Mouse (Mus musculus) small intestine, adult 2 months (tissue): ENCODE results near the gene Dnajc21. TPM values are rescaled to one million over a fixed set of nuclear protein-coding genes. Genes with fewer than 3 reads are reported as not detected.

ENCODE experiments used
- H3K27ac ChIP-seq: fragments of 200-500 bp; 2 replicates; pipeline ENCODE4 v1.5.1; 2012; ENCODE audit warnings: low read depth, low read length, control low read depth, inconsistent platforms; ENCODE audit not compliant: insufficient read depth
- H3K27me3 ChIP-seq: fragments of 200-500 bp; 2 replicates; pipeline ENCODE4 v1.6.1; 2012; ENCODE audit warnings: mild to moderate bottlenecking, moderate library complexity, low read length, inconsistent platforms; ENCODE audit not compliant: control insufficient read depth, insufficient read depth
- H3K36me3 ChIP-seq: fragments of 200-500 bp; 2 replicates; pipeline ENCODE4 v1.6.1; 2012; ENCODE audit warnings: mild to moderate bottlenecking, low read length, control low read depth, inconsistent platforms; ENCODE audit not compliant: control insufficient read depth, insufficient read depth
- H3K4me1 ChIP-seq: fragments of 200-500 bp; 2 replicates; pipeline ENCODE4 v1.6.1; 2012; ENCODE audit warnings: low read length, inconsistent platforms, mixed read lengths; ENCODE audit not compliant: control insufficient read depth, insufficient read depth, insufficient read length
- H3K4me3 ChIP-seq: fragments of 200-500 bp; 2 replicates; pipeline ENCODE4 v1.5.1; 2012; ENCODE audit warnings: low read depth, mild to moderate bottlenecking, control low read depth, inconsistent platforms, low read length, moderate library complexity
- CTCF ChIP-seq: fragments of 200-500 bp; IDR thresholded peaks from 2 replicates; pipeline ENCODE4 v1.5.1; 2012; ENCODE audit warnings: low read depth, mild to moderate bottlenecking, control low read depth, inconsistent platforms, low read length, moderate library complexity, mixed read lengths; ENCODE audit not compliant: insufficient replicate concordance, insufficient read length; ENCODE audit errors: extremely low read depth
- POLR2A ChIP-seq: fragments of 200-500 bp; IDR thresholded peaks from 2 replicates; pipeline ENCODE4 v1.6.1; 2012; ENCODE audit warnings: low read depth, mild to moderate bottlenecking, control low read depth, inconsistent platforms, low read length, moderate library complexity
- whole genome bisulfite sequencing: fragments of 180-500 bp; shearing (Covaris S2); methylation state at CpG from one replicate; pipeline ENCODE4 v1.1.7; 2018; 5-methylcytosine and 5-hydroxymethylcytosine counted together
- polyA plus RNA-seq: library from polyadenylated mRNA; depleted of rRNA; stranded (reverse); fragments of >200 nt; gene quantifications from 2 replicates; pipeline ENCODE4 v1.2.3, GENCODE M21; 2012; rRNA removed

The Dnajc21 gene
- polyA plus RNA-seq, 1 experiment, result 0.77 TPM

GRCm38 (mm10) chr15:10409842-10410241 is 60.5 kb downstream of the Dnajc21 start:
- no peak overlapping the region for H3K27ac ChIP-seq
- no peak for TF ChIP-seq POLR2A
- TF ChIP-seq CTCF, result no peak

GRCm38 (mm10) chr15:10400415-10400814 is 69.9 kb downstream of the Dnajc21 start:
- Histone ChIP-seq H3K27me3 (no peaks in the 10 kb centered on the region), H3K36me3 (no peaks in the 10 kb centered on the region), H3K4me1 (no peaks in the 10 kb centered on the region), H3K27ac (no peak overlapping the region), H3K4me3 (no peak overlapping the region)
- TF ChIP-seq POLR2A, result no peak
- no peak for TF ChIP-seq CTCF
- 57% methylated on average over 3 of the region's 3 CpGs for WGBS

More at GRCm38 (mm10) chr15:10409842-10410241, 60.5 kb downstream of the Dnajc21 start:
- Histone ChIP-seq H3K4me3 (no peak overlapping the region), H3K4me1 (no peaks in the 10 kb centered on the region), H3K27me3 (no peaks in the 10 kb centered on the region), H3K36me3 (no peaks in the 10 kb centered on the region)
- WGBS, result 85% methylated on average over 3 of the region's 3 CpGs

DNA sequence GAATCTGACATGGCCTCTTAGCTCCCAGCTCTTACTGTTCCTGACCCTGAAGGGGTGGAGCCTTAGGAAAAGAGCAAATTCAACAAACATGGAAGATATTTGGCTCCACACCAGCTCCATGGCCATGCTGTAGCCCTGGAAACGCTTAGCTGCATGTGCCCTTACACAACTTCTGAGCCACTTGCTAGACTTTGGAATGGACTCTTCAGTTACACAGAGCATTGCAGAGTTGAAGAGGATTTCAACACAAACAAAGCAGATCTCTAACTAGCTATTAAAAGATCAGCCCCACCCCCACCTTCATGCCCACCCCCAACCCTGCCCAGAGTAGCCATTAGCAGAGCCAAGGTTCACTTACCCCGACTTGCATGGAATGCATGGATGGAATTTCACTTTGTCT is 70.5 kb downstream of the Dnajc21 start:
- WGBS, result 57% methylated on average over 2 of the region's 2 CpGs
- Histone ChIP-seq H3K4me1 (no peaks in the 10 kb centered on the region), H3K27ac (no peak overlapping the region), H3K36me3 (no peaks in the 10 kb centered on the region), H3K4me3 (no peak overlapping the region), H3K27me3 (no peaks in the 10 kb centered on the region)
- TF ChIP-seq CTCF (no peak), POLR2A (no peak)

Other genes starting within 250 kb of the Dnajc21 start
- not detected in 2 replicates for gene Gm21973, start 145.1 kb downstream of the Dnajc21 start, polyA plus RNA-seq
- gene Agxt2, start 112.0 kb downstream of the Dnajc21 start, polyA plus RNA-seq, result 0.06 and 0.08 TPM in 2 replicates
- 0.05 and 0.18 TPM in 2 replicates for gene Brix1, start 15.4 kb upstream of the Dnajc21 start, polyA plus RNA-seq
- gene Rad1, start 15.5 kb upstream of the Dnajc21 start, polyA plus RNA-seq, result 1.5 and 2.7 TPM in 2 replicates
- not detected in 2 replicates for gene Ttc23l, start 88.2 kb upstream of the Dnajc21 start, polyA plus RNA-seq
- gene Rai14, start 244.1 kb upstream of the Dnajc21 start, polyA plus RNA-seq, result 0.63 and 2.1 TPM in 2 replicates